Mouse (Mus musculus): ENCODE measurements around the gene Ahcy. TPM values are rescaled to one million over a fixed set of nuclear protein-coding genes. Genes with fewer than 3 reads are reported as not detected.
"Not testable (repeated sequence)": the region's sequence is repeated elsewhere in the genome, so short reads cannot be mapped to it uniquely, and the experiment has no call there.

The Ahcy gene
- total and polyA plus RNA-seq, 2 experiments from 2014 or later, result 18.7 to 52.2 TPM

GRCm38 (mm10) chr2:155019673-155020072 lies 54.6 kb downstream of the Ahcy start:
- ATAC-seq (ENCODE audit: insufficient read depth, low read depth) (peak; percentile 82), DNase-seq (ENCODE audit: low spot score) (peak; percentile 89)
- no peaks in the 10 kb centered on the region for H3K36me3 ChIP-seq (replicated peaks; ENCODE audit: control insufficient read depth, insufficient read depth, low read length)
- no peaks in the 10 kb centered on the region; the same call in 1 of the 2 replicates for H3K27me3 ChIP-seq (ENCODE audit: control insufficient read depth, insufficient read depth, low read length)
- H3K27ac ChIP-seq (ENCODE audit: low read depth), result peak overlapping the region; percentile 62
- H3K4me1 ChIP-seq (ENCODE audit: control insufficient read depth, insufficient read depth), result 0 out of 2 replicates have a peak, but pooled peaks cover 3% of the 10 kb centered on the region
- peak overlapping the region; percentile 79 for H3K4me2 ChIP-seq (ENCODE audit: low read depth, low read length)
- TF ChIP-seq CTCF (IDR thresholded peaks at IDR 0.05; ENCODE audit: low read depth) (peak; percentile 74), EP300 (IDR thresholded peaks at IDR 0.05; ENCODE audit: low read depth) (no peak)
- WGBS, result under 1% methylated on average over 22 of the region's 22 CpGs
- peak overlapping the region; percentile 60 for H3K9ac ChIP-seq (replicated peaks; ENCODE audit: low read depth, low read length)
- H3K9me3 ChIP-seq (replicated peaks; ENCODE audit: control insufficient read depth, low read length), result no peaks in the 10 kb centered on the region
- H3K4me3 ChIP-seq (ENCODE audit: low read depth, low read length), result peak overlapping the region; percentile 46

- ATAC-seq (ENCODE audit: insufficient read depth, low read depth) (peak; percentile 85), DNase-seq (ENCODE audit: low spot score) (peak; percentile 67)
- under 1% methylated on average over 38 of the region's 38 CpGs for WGBS
- Histone ChIP-seq H3K4me1 (ENCODE audit: control insufficient read depth, insufficient read depth) (0 out of 2 replicates have a peak, but pooled peaks cover 3% of the 10 kb centered on the region), H3K9me3 (replicated peaks; ENCODE audit: control insufficient read depth, low read length) (no peaks in the 10 kb centered on the region), H3K9ac (replicated peaks; ENCODE audit: low read depth, low read length) (peak overlapping the region; percentile 60), H3K4me2 (ENCODE audit: low read depth, low read length) (peak overlapping the region; percentile 79), H3K27ac (ENCODE audit: low read depth) (peak overlapping the region; percentile 62), H3K27me3 (ENCODE audit: control insufficient read depth, insufficient read depth, low read length) (peaks cover 7% of the 10 kb centered on the region; the same call in 1 of the 2 replicates), H3K36me3 (replicated peaks; ENCODE audit: control insufficient read depth, insufficient read depth, low read length) (no peaks in the 10 kb centered on the region), H3K4me3 (ENCODE audit: low read depth, low read length) (peak overlapping the region; percentile 46)
- TF ChIP-seq EP300 (IDR thresholded peaks at IDR 0.05; ENCODE audit: low read depth) (no peak), CTCF (IDR thresholded peaks at IDR 0.05; ENCODE audit: low read depth) (no peak)
Observed at GRCm38 (mm10) chr2:155018762-155019641, 55.3 kb downstream of the Ahcy start.

- not testable (repeated sequence) for ATAC-seq (ENCODE audit: insufficient read depth, low read depth); H3K4me1 ChIP-seq (ENCODE audit: control insufficient read depth, insufficient read depth); H3K36me3 ChIP-seq (replicated peaks; ENCODE audit: control insufficient read depth, insufficient read depth, low read length); H3K9me3 ChIP-seq (replicated peaks; ENCODE audit: control insufficient read depth, low read length); DNase-seq (ENCODE audit: low spot score); H3K27me3 ChIP-seq (ENCODE audit: control insufficient read depth, insufficient read depth, low read length)
- Histone ChIP-seq H3K27ac (ENCODE audit: low read depth) (peak within 1 kb of the TSS; percentile 62), H3K9ac (replicated peaks; ENCODE audit: low read depth, low read length) (peak within 1 kb of the TSS; percentile 60), H3K4me2 (ENCODE audit: low read depth, low read length) (peak within 1 kb of the TSS; percentile 79), H3K4me3 (ENCODE audit: low read depth, low read length) (peak within 1 kb of the TSS; percentile 46)
- 3% methylated on average over 23 of the region's 26 CpGs for WGBS
Observed at GRCm38 (mm10) chr2:155018251-155018755, 56.0 kb downstream of the Ahcy start, which contains the start of gene Gm14226. Gm14226 (plus strand) TSS chr2:155018266.

- 20% methylated on average over 6 of the region's 9 CpGs for WGBS
Observed at GRCm38 (mm10) chr2:155016751-155017150, 57.5 kb downstream of the Ahcy start.

GRCm38 (mm10) chr2:155012991-155013390 lies 61.3 kb downstream of the Ahcy start:
- DNase-seq (ENCODE audit: low spot score) (no peak), ATAC-seq (ENCODE audit: insufficient read depth, low read depth) (no peak)
- Histone ChIP-seq H3K36me3 (replicated peaks; ENCODE audit: control insufficient read depth, insufficient read depth, low read length) (no peaks in the 10 kb centered on the region), H3K27ac (ENCODE audit: low read depth) (no peak overlapping the region), H3K27me3 (ENCODE audit: control insufficient read depth, insufficient read depth, low read length) (peaks cover 10% of the 10 kb centered on the region; the same call in 1 of the 2 replicates), H3K4me2 (ENCODE audit: low read depth, low read length) (no peak overlapping the region), H3K9ac (replicated peaks; ENCODE audit: low read depth, low read length) (no peak overlapping the region), H3K4me1 (ENCODE audit: control insufficient read depth, insufficient read depth) (no peaks in the 10 kb centered on the region), H3K9me3 (replicated peaks; ENCODE audit: control insufficient read depth, low read length) (no peaks in the 10 kb centered on the region), H3K4me3 (ENCODE audit: low read depth, low read length) (no peak overlapping the region)
- WGBS, result 83% methylated on average over 6 of the region's 6 CpGs
- no peak for TF ChIP-seq CTCF (IDR thresholded peaks at IDR 0.05; ENCODE audit: low read depth)

More at GRCm38 (mm10) chr2:155016751-155017150, 57.5 kb downstream of the Ahcy start:
- H3K4me1 ChIP-seq (ENCODE audit: control insufficient read depth, insufficient read depth); H3K27me3 ChIP-seq (ENCODE audit: control insufficient read depth, insufficient read depth, low read length); H3K4me3 ChIP-seq (ENCODE audit: low read depth, low read length); ATAC-seq (ENCODE audit: insufficient read depth, low read depth); H3K27ac ChIP-seq (ENCODE audit: low read depth); DNase-seq (ENCODE audit: low spot score); H3K9me3 ChIP-seq (replicated peaks; ENCODE audit: control insufficient read depth, low read length); H3K4me2 ChIP-seq (ENCODE audit: low read depth, low read length); H3K9ac ChIP-seq (replicated peaks; ENCODE audit: low read depth, low read length); H3K36me3 ChIP-seq (replicated peaks; ENCODE audit: control insufficient read depth, insufficient read depth, low read length): not testable (repeated sequence)
